Mouse (Mus musculus) cerebellum, postnatal 4 days (tissue): ENCODE measurements at regions not wholly inside any gene's neighbourhood (a gene's known extent, or its start where the extent isn't known, plus 50 kb on each side); places are given as distances from the start of the nearest gene placed in this dataset.
A peak's percentile ranks its signal among the peaks of the same experiment; 100 is the strongest.
"Not testable (repeated sequence)": the region's sequence is repeated elsewhere in the genome, so short reads cannot be mapped to it uniquely, and the experiment has no call there.

Experiments
- DNase-seq, 2 experiments: peaks; one replicate each; pipeline ENCODE4 v3.0.0; 2022; ENCODE audit warnings: low spot score in 2 of 2, mixed read lengths in 1 of 2

GRCm38 (mm10) chr1:65509003-65509402 lies 227.1 kb downstream of the Pth2r start:
- no peak for DNase-seq

- DNase-seq, result no peak
These were observed 253.8 kb downstream of the Pth2r start for GRCm38 (mm10) chr1:65535674-65536073.

GRCm38 (mm10) chr1:65538509-65538908 lies 256.7 kb downstream of the Pth2r start:
- no peak for DNase-seq

- no peak for DNase-seq
These were observed 262.5 kb downstream of the Pth2r start for GRCm38 (mm10) chr1:65544219-65544864.

GRCm38 (mm10) chr1:65545336-65546060 lies 263.6 kb downstream of the Pth2r start:
- no peak for DNase-seq

GRCm38 (mm10) chr1:65548830-65549229 lies 267.0 kb downstream of the Pth2r start:
- DNase-seq, result no peak

- DNase-seq, result no peak
These were observed 305.5 kb downstream of the Pth2r start for GRCm38 (mm10) chr1:65587402-65587801.

- DNase-seq, result no peak
These were observed 291.0 kb upstream of the Crygf start for GRCm38 (mm10) chr1:65635315-65635714.

GRCm38 (mm10) chr1:65654460-65654859 lies 271.9 kb upstream of the Crygf start:
- DNase-seq, result no peak

GRCm38 (mm10) chr1:65681960-65682359 lies 244.4 kb upstream of the Crygf start:
- DNase-seq, result no peak

- DNase-seq, result no peak
These were observed 239.0 kb upstream of the Crygf start for GRCm38 (mm10) chr1:65687322-65687721.

- DNase-seq, result no peak
These were observed 196.1 kb upstream of the Crygf start for GRCm38 (mm10) chr1:65730262-65730661.

- no peak for DNase-seq
These were observed 168.4 kb upstream of the Crygf start for GRCm38 (mm10) chr1:65757951-65758350.

GRCm38 (mm10) chr1:65761141-65761540 lies 165.2 kb upstream of the Crygf start:
- peak in 1 of 2 experiments; percentile 18 for DNase-seq

GRCm38 (mm10) chr1:65800244-65800643 lies 126.1 kb upstream of the Crygf start:
- DNase-seq, result no peak

- DNase-seq, result no peak
These were observed 105.5 kb upstream of the Crygf start for GRCm38 (mm10) chr1:65820771-65821170.

GRCm38 (mm10) chr1:65841116-65841515 lies 85.2 kb upstream of the Crygf start:
- DNase-seq, result no peak

- DNase-seq, result no peak
These were observed 79.3 kb upstream of the Crygf start for GRCm38 (mm10) chr1:65847005-65847404.

- DNase-seq, result not testable (repeated sequence)
These were observed 52.6 kb upstream of the Crygf start for GRCm38 (mm10) chr1:65873691-65874090.
